Mouse (Mus musculus) midbrain, embryonic 16.5 days (tissue): ENCODE results near the gene Fign. TPM values are rescaled to one million over a fixed set of nuclear protein-coding genes. Genes with fewer than 3 reads are reported as not detected.

Experiments
- ATAC-seq: fragments of 200-750 bp; cut with Nextera tagmentation; 2 replicates; pipeline ENCODE4 v1.8.0; 2017; ENCODE audit warnings: moderate TSS enrichment
- H3K27ac ChIP-seq: fragments of 300-500 bp; sonication (generic); 2 replicates; pipeline ENCODE4 v1.5.1; 2014; ENCODE audit warnings: mild to moderate bottlenecking, low read length, mixed read lengths
- H3K27me3 ChIP-seq: fragments of 300-500 bp; sonication (generic); 2 replicates; pipeline ENCODE4 v1.6.1; 2014; ENCODE audit warnings: low read depth, low read length, mixed read lengths; ENCODE audit not compliant: control insufficient read depth, insufficient read depth
- H3K36me3 ChIP-seq: fragments of 300-500 bp; sonication (generic); 2 replicates; pipeline ENCODE4 v1.6.1; 2014; ENCODE audit warnings: mild to moderate bottlenecking, low read length, moderate library complexity, mixed read lengths; ENCODE audit not compliant: control insufficient read depth, insufficient read depth
- H3K4me1 ChIP-seq: fragments of 300-500 bp; sonication (generic); 2 replicates; pipeline ENCODE4 v1.6.1; 2014; ENCODE audit warnings: mild to moderate bottlenecking, low read length, mixed read lengths; ENCODE audit not compliant: control insufficient read depth, insufficient read depth
- H3K4me2 ChIP-seq: fragments of 300-500 bp; sonication (generic); 2 replicates; pipeline ENCODE4 v1.6.1; 2014; ENCODE audit warnings: mild to moderate bottlenecking, low read length, mixed read lengths
- H3K4me3 ChIP-seq: fragments of 300-500 bp; sonication (generic); 2 replicates; pipeline ENCODE4 v1.5.1; 2014; ENCODE audit warnings: low read depth, mild to moderate bottlenecking, low read length, moderate library complexity, mixed read lengths
- H3K9ac ChIP-seq: fragments of 300-500 bp; sonication (generic); 2 replicates; pipeline ENCODE4 v1.6.1; 2014; ENCODE audit warnings: low read depth, low read length, mixed read lengths
- H3K9me3 ChIP-seq: fragments of 300-500 bp; sonication (generic); replicated peaks from 2 replicates; pipeline ENCODE4 v1.6.1; 2014; ENCODE audit warnings: mild to moderate bottlenecking, low read length, mixed read lengths; ENCODE audit not compliant: control insufficient read depth, poor library complexity, severe bottlenecking
- WGBS: fragments of 180-500 bp; shearing (Covaris S2); extraction: QIAGEN DNeasy Blood & Tissue Kit; methylation state at CpG from one replicate; pipeline ENCODE4 v1.1.7; 2014; 5-methylcytosine and 5-hydroxymethylcytosine counted together
- polyA plus RNA-seq: library from polyadenylated mRNA; unstranded; fragments of >200 nt; fragmentation: Nextera tagmentation; extraction: Ambion mirVana; gene quantifications from 2 replicates; pipeline ENCODE4 v1.2.1, GENCODE M21; 2015

Gene Fign
- polyA plus RNA-seq, 1 experiment from 2014 or later: 20.5 TPM

GRCm38 (mm10) chr2:64074602-64075389 lies 23.0 kb downstream of the Fign start:
- Histone ChIP-seq H3K4me1 (peaks cover 35% of the 10 kb centered on the region), H3K4me2 (peak overlapping the region; percentile 48), H3K36me3 (no peaks in the 10 kb centered on the region), H3K9ac (peak overlapping the region; percentile 18; the same call in 1 of the 2 replicates), H3K9me3 (no peaks in the 10 kb centered on the region), H3K27ac (no peak overlapping the region), H3K4me3 (peak overlapping the region; percentile 8), H3K27me3 (no peaks in the 10 kb centered on the region)
- ATAC-seq: 0 out of 2 replicates have a peak, but pooled peaks have one; percentile 22
- WGBS: 25% methylated on average over 17 of the region's 17 CpGs

GRCm38 (mm10) chr2:64072158-64072557 lies 25.7 kb downstream of the Fign start:
- Histone ChIP-seq H3K4me1 (peaks cover 18% of the 10 kb centered on the region; the same call in 1 of the 2 replicates), H3K36me3 (no peaks in the 10 kb centered on the region), H3K9ac (no peak overlapping the region), H3K4me2 (no peak overlapping the region), H3K9me3 (no peaks in the 10 kb centered on the region), H3K27ac (no peak overlapping the region), H3K27me3 (no peaks in the 10 kb centered on the region), H3K4me3 (no peak overlapping the region)
- WGBS: 68% methylated on average over 4 of the region's 4 CpGs
- ATAC-seq: no peak

GRCm38 (mm10) chr2:64069950-64070695 lies 27.7 kb downstream of the Fign start:
- WGBS: 90% methylated on average over 10 of the region's 10 CpGs
- Histone ChIP-seq H3K27me3 (no peaks in the 10 kb centered on the region), H3K4me3 (no peak overlapping the region), H3K27ac (no peak overlapping the region), H3K4me1 (0 out of 2 replicates have a peak, but pooled peaks cover 3% of the 10 kb centered on the region), H3K4me2 (no peak overlapping the region), H3K9ac (no peak overlapping the region), H3K9me3 (no peaks in the 10 kb centered on the region), H3K36me3 (no peaks in the 10 kb centered on the region)
- no peak for ATAC-seq

GRCm38 (mm10) chr2:64065511-64065910 lies 32.3 kb downstream of the Fign start:
- H3K9me3 ChIP-seq: no peaks in the 10 kb centered on the region
- no peaks in the 10 kb centered on the region; the same call in 1 of the 2 replicates for H3K4me1 ChIP-seq
- no peaks in the 10 kb centered on the region for H3K36me3 ChIP-seq
- no peak; the same call in 1 of the 2 replicates for ATAC-seq
- H3K9ac ChIP-seq: no peak overlapping the region
- no peak overlapping the region for H3K4me3 ChIP-seq
- no peak overlapping the region for H3K4me2 ChIP-seq
- no peaks in the 10 kb centered on the region; the same call in 1 of the 2 replicates for H3K27me3 ChIP-seq
- no peak overlapping the region for H3K27ac ChIP-seq
- WGBS: 35% methylated on average over 4 of the region's 4 CpGs

- Histone ChIP-seq H3K36me3 (no peaks in the 10 kb centered on the region), H3K4me2 (no peak overlapping the region), H3K27me3 (no peaks in the 10 kb centered on the region; the same call in 1 of the 2 replicates), H3K4me3 (no peak overlapping the region), H3K4me1 (no peaks in the 10 kb centered on the region; the same call in 1 of the 2 replicates), H3K9ac (no peak overlapping the region), H3K9me3 (no peaks in the 10 kb centered on the region), H3K27ac (no peak overlapping the region)
- WGBS: 85% methylated on average over 5 of the region's 5 CpGs
- ATAC-seq: no peak
Measured at GRCm38 (mm10) chr2:64059477-64059876, 38.4 kb downstream of the Fign start.

GRCm38 (mm10) chr2:64048142-64048541 lies 49.7 kb downstream of the Fign start:
- ATAC-seq: no peak
- Histone ChIP-seq H3K9me3 (no peaks in the 10 kb centered on the region), H3K27me3 (no peaks in the 10 kb centered on the region), H3K4me3 (no peak overlapping the region), H3K9ac (no peak overlapping the region), H3K36me3 (no peaks in the 10 kb centered on the region), H3K4me1 (no peaks in the 10 kb centered on the region; the same call in 1 of the 2 replicates), H3K27ac (no peak overlapping the region), H3K4me2 (no peak overlapping the region)
- WGBS: 85% methylated on average over 2 of the region's 2 CpGs

GRCm38 (mm10) chr2:64043099-64043498 lies 54.7 kb downstream of the Fign start:
- Histone ChIP-seq H3K4me1 (peaks cover 4% of the 10 kb centered on the region), H3K27me3 (no peaks in the 10 kb centered on the region), H3K9ac (no peak overlapping the region), H3K27ac (no peak overlapping the region), H3K4me2 (no peak overlapping the region), H3K4me3 (no peak overlapping the region), H3K36me3 (no peaks in the 10 kb centered on the region), H3K9me3 (no peaks in the 10 kb centered on the region)
- WGBS: 36% methylated on average over 3 of the region's 3 CpGs
- no peak for ATAC-seq

GRCm38 (mm10) chr2:64035393-64035792 lies 62.4 kb downstream of the Fign start:
- Histone ChIP-seq H3K27me3 (no peaks in the 10 kb centered on the region), H3K4me2 (no peak overlapping the region), H3K9me3 (no peaks in the 10 kb centered on the region), H3K36me3 (no peaks in the 10 kb centered on the region), H3K4me1 (no peaks in the 10 kb centered on the region), H3K27ac (no peak overlapping the region), H3K9ac (no peak overlapping the region), H3K4me3 (no peak overlapping the region)
- 73% methylated on average over 3 of the region's 3 CpGs for WGBS
- ATAC-seq: no peak

GRCm38 (mm10) chr2:64033871-64034270 lies 64.0 kb downstream of the Fign start:
- H3K4me3 ChIP-seq: no peak overlapping the region
- 78% methylated on average over 3 of the region's 3 CpGs for WGBS
- no peak overlapping the region for H3K9ac ChIP-seq
- H3K9me3 ChIP-seq: no peaks in the 10 kb centered on the region
- H3K4me2 ChIP-seq: no peak overlapping the region
- no peak overlapping the region for H3K27ac ChIP-seq
- no peaks in the 10 kb centered on the region for H3K4me1 ChIP-seq
- no peaks in the 10 kb centered on the region for H3K27me3 ChIP-seq
- no peak for ATAC-seq
- H3K36me3 ChIP-seq: no peaks in the 10 kb centered on the region
